Mouse (Mus musculus): Measurements from ENCODE around the gene Smim6.

GRCm38 (mm10) chr11:115939690-115940329 lies 28.0 kb downstream of the Smim6 start:
- peak; percentile 94 for TF ChIP-seq CTCF (conservative IDR thresholded peaks at IDR 0.05; ENCODE audit: low read length)
- no peak for TF ChIP-seq POU5F1 (IDR thresholded peaks at IDR 0.05; ENCODE audit: borderline replicate concordance, low read length)

Data from E14TG2a.4 (cell line).